9 mouse cellular contexts compared by ENCODE assay signal in the genomic region with DNA sequence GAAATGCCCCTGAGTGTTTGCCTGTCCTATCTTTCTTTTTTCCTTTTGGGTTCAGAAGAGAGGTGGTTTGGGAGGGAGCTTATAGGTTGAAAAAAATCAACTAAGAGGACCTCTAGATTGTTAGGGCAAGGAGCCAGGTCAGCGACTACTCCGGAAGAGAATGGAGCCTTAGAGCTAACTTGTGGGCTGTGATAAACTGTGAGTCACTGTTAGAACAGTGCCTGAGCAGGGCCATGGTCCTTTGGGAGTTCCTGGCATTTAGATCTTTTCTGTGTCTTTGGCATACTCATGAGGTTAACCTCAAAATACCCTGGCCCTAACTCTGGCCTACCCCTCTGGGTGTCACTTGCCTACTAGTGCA. TPM values are rescaled to one million over a fixed set of nuclear protein-coding genes. Genes with fewer than 3 reads are reported as not detected.
DNase-seq lines count a peak whose midpoint lies in the region; ATAC-seq and TF ChIP-seq lines count a peak whose summit lies in the region.
"Had no signal": no experiment of that assay in that cellular context is flagged by ENCODE, and none has a peak within 500 bp of the region (broad histone marks: within the 10 kb centered on the region; RNA-seq: fewer than 3 reads in every experiment).

No protein-coding gene starts in this region.

- H3K9me3 ChIP-seq in liver, embryonic 12.5 days (replicated peaks) = no peaks in the 10 kb centered on the region
- H3K9me3 ChIP-seq in stomach, embryonic 15.5 days = no peaks in the 10 kb centered on the region
- H3K9me3 ChIP-seq in midbrain, embryonic 11.5 days (ENCODE audit: control insufficient read depth, low read length) = no peaks in the 10 kb centered on the region
- H3K9me3 ChIP-seq: embryonic facial prominence, embryonic 15.5 days had no signal

- H3K36me3 ChIP-seq in liver, embryonic 12.5 days = peaks cover 55% of the 10 kb centered on the region
- H3K36me3 ChIP-seq in stomach, embryonic 15.5 days = no peaks in the 10 kb centered on the region
- no peaks in the 10 kb centered on the region; the same call in 1 of the 2 replicates for H3K36me3 ChIP-seq in midbrain, embryonic 11.5 days (ENCODE audit: control insufficient read depth, insufficient read depth, low read length)
- H3K36me3 ChIP-seq: embryonic facial prominence, embryonic 15.5 days had no signal

- no peaks in the 10 kb centered on the region for H3K27me3 ChIP-seq in liver, embryonic 12.5 days (replicated peaks)
- H3K27me3 ChIP-seq in stomach, embryonic 15.5 days (replicated peaks) = no peaks in the 10 kb centered on the region
- H3K27me3 ChIP-seq in midbrain, embryonic 11.5 days (ENCODE audit: control insufficient read depth, insufficient read depth, low read length) = no peaks in the 10 kb centered on the region
- H3K27me3 ChIP-seq: embryonic facial prominence, embryonic 15.5 days had no signal

- ATAC-seq in liver, embryonic 12.5 days = no peak
- ATAC-seq in stomach, embryonic 15.5 days (ENCODE audit: insufficient read depth, low FRiP score, low read depth) = peak; percentile 59
- no peak for ATAC-seq in midbrain, embryonic 11.5 days (ENCODE audit: low FRiP score)

- no peak for TF ChIP-seq CTCF in left cerebral cortex, adult 2 months (IDR thresholded peaks at IDR 0.05)

- H3K9ac ChIP-seq in liver, embryonic 12.5 days = no peak overlapping the region
- no peak overlapping the region for H3K9ac ChIP-seq in stomach, embryonic 15.5 days
- no peak overlapping the region for H3K9ac ChIP-seq in midbrain, embryonic 11.5 days (ENCODE audit: low read length)
- H3K9ac ChIP-seq: embryonic facial prominence, embryonic 15.5 days had no signal

- no peak overlapping the region for H3K4me2 ChIP-seq in liver, embryonic 12.5 days
- no peak overlapping the region for H3K4me2 ChIP-seq in stomach, embryonic 15.5 days
- H3K4me2 ChIP-seq in midbrain, embryonic 11.5 days = no peak overlapping the region
- H3K4me2 ChIP-seq: embryonic facial prominence, embryonic 15.5 days had no signal

- H3K4me3 ChIP-seq in left cerebral cortex, adult 2 months = no peak overlapping the region
- no peak overlapping the region for H3K4me3 ChIP-seq in liver, embryonic 12.5 days
- no peak overlapping the region for H3K4me3 ChIP-seq in stomach, embryonic 15.5 days (replicated peaks)
- H3K4me3 ChIP-seq in midbrain, embryonic 11.5 days (ENCODE audit: low read depth, low read length) = no peak overlapping the region
- H3K4me3 ChIP-seq: embryonic facial prominence, embryonic 15.5 days had no signal

- H3K27ac ChIP-seq in left cerebral cortex, adult 2 months = peak overlapping the region; percentile 36
- H3K27ac ChIP-seq in liver, embryonic 12.5 days = peak overlapping the region; percentile 71
- peak overlapping the region; percentile 23; the same call in 1 of the 2 replicates for H3K27ac ChIP-seq in stomach, embryonic 15.5 days
- H3K27ac ChIP-seq in midbrain, embryonic 11.5 days (ENCODE audit: low read depth, low read length) = no peak overlapping the region
- H3K27ac ChIP-seq: embryonic facial prominence, embryonic 15.5 days had no signal

- no peak for DNase-seq in left cerebral cortex, adult 2 months (ENCODE audit: extremely low spot score in 1 of 2, low spot score in 2 of 2)
- DNase-seq in left cerebral cortex, postnatal 14 days (ENCODE audit: low spot score in 2 of 2) = no peak
- peak; percentile 97 for DNase-seq in heart, adult 11 months
- DNase-seq in retina, embryonic 14.5 days (ENCODE audit: low spot score) = no peak
- no peak for DNase-seq in midbrain, embryonic 11.5 days (ENCODE audit: low spot score, missing footprints)
- DNase-seq in neural tube, embryonic 10.5 days (ENCODE audit: extremely low spot score, low spot score) = no peak

- intact Hi-C loops in left cerebral cortex, adult 2 months (cut with DNase I) = no loop called here
- intact Hi-C loops in left cerebral cortex, postnatal 14 days (cut with DNase I) = no loop called here

- peaks cover 48% of the 10 kb centered on the region for H3K4me1 ChIP-seq in liver, embryonic 12.5 days
- H3K4me1 ChIP-seq in stomach, embryonic 15.5 days = peaks cover 3% of the 10 kb centered on the region; the same call in 1 of the 2 replicates
- H3K4me1 ChIP-seq in midbrain, embryonic 11.5 days (ENCODE audit: control insufficient read depth, insufficient read depth, low read length) = no peaks in the 10 kb centered on the region
- H3K4me1 ChIP-seq: embryonic facial prominence, embryonic 15.5 days had no signal

- 54% methylated on average over 2 of the region's 2 CpGs for WGBS in liver, embryonic 12.5 days (ENCODE audit: insufficient replicate concordance)
- 60% methylated on average over 2 of the region's 2 CpGs for WGBS in stomach, embryonic 15.5 days
- 82% methylated on average over 2 of the region's 2 CpGs for WGBS in midbrain, embryonic 11.5 days

RNA-seq across cellular contexts. Expression of a gene that starts 45.5 kb away (rescaled TPM):
- total RNA-seq in left cerebral cortex, adult 2 months (2021) = 10 to 100 TPM; 20.2 to 23.2 TPM
- total RNA-seq in left cerebral cortex, postnatal 14 days (2021) = 10 to 100 TPM; 18.6 to 18.7 TPM
- 23.0 and 24.5 TPM in 2 replicates for polyA plus RNA-seq in liver, embryonic 12.5 days (2016; fragmentation: Nextera tagmentation; extraction: Ambion mirVana)
- polyA plus RNA-seq in stomach, embryonic 15.5 days (2015; fragmentation: Nextera tagmentation; extraction: Ambion mirVana) = 26.9 and 27.1 TPM in 2 replicates
- 10.8 and 13.2 TPM in 2 replicates for polyA plus RNA-seq in midbrain, embryonic 11.5 days (2014; fragmentation: Nextera tagmentation; extraction: Ambion mirVana)
